Mouse (Mus musculus): ENCODE results near the gene Memo1. TPM values are rescaled to one million over a fixed set of nuclear protein-coding genes. Genes with fewer than 3 reads are reported as not detected.

Memo1 gene
- total and polyA plus RNA-seq, 3 experiments: 63.1 to 75.3 TPM; not detected in 1

GRCm38 (mm10) chr17:74286140-74286730, 9.1 kb downstream of the Memo1 start (continued):
- peak; percentile 48; the same call in 1 of the 2 replicates for TF ChIP-seq RCOR1 (IDR thresholded peaks at IDR 0.05; ENCODE audit: low read depth, low read length)
- TF ChIP-seq CTCF (IDR thresholded peaks at IDR 0.05 in 2 of 3, conservative IDR thresholded peaks at IDR 0.05 in 1 of 3; ENCODE audit: control insufficient read depth in 1 of 3, insufficient read depth in 1 of 3, low read depth in 2 of 3, low read length in 3 of 3, poor library complexity in 1 of 3, severe bottlenecking in 1 of 3): no peak

- Histone ChIP-seq H3K27ac (ENCODE audit: control insufficient read depth, low read depth, low read length) (peak overlapping the region; percentile 85), H3K27me3 (ENCODE audit: control insufficient read depth in 1 of 2, insufficient read depth in 2 of 2, low read length in 2 of 2) (no peaks in the 10 kb centered on the region), H3K4me1 (ENCODE audit: control insufficient read depth in 1 of 2, insufficient read depth in 2 of 2, low read length in 2 of 2) (peaks cover 27 to 34% of the 10 kb centered on the region in 2 experiments), H3K9me3 (replicated peaks; ENCODE audit: insufficient read depth, low read length) (no peaks in the 10 kb centered on the region), H3K36me3 (ENCODE audit: control insufficient read depth in 1 of 2, insufficient read depth in 2 of 2, low read length in 2 of 2) (peaks cover 7 to 47% of the 10 kb centered on the region in 2 experiments), H3K4me3 (ENCODE audit: control insufficient read depth in 1 of 2, insufficient read depth in 1 of 2, low read depth in 2 of 2, low read length in 2 of 2) (no peak overlapping the region; a peak in 1 of 4 replicates), H3K79me2 (ENCODE audit: control insufficient read depth, insufficient read depth, low read length, poor library complexity) (peaks cover 71% of the 10 kb centered on the region), H3K9ac (ENCODE audit: control insufficient read depth, low read depth, low read length, poor library complexity, severe bottlenecking) (peak overlapping the region; percentile 34; the same call in 1 of the 2 replicates)
- no peak for DNase-seq (ENCODE audit: low read depth, low spot score)
- TF ChIP-seq UBTF (IDR thresholded peaks at IDR 0.05; ENCODE audit: borderline replicate concordance, insufficient read depth, low read depth, low read length): no peak
Measured at GRCm38 (mm10) chr17:74285730-74286129, 9.6 kb downstream of the Memo1 start.

GRCm38 (mm10) chr17:74284397-74285115, 10.8 kb downstream of the Memo1 start:
- H3K27ac ChIP-seq (ENCODE audit: control insufficient read depth, low read depth, low read length): no peak overlapping the region; the same call in 1 of the 2 replicates
- peak; percentile 58 for TF ChIP-seq GATA1 (IDR thresholded peaks at IDR 0.05; ENCODE audit: low read depth, low read length)
- TF ChIP-seq NRF1 (IDR thresholded peaks at IDR 0.05; ENCODE audit: insufficient read depth, low read depth, low read length, poor library complexity, severe bottlenecking): no peak
- no peak for TF ChIP-seq RAD21 (IDR thresholded peaks at IDR 0.05; ENCODE audit: low read depth, low read length)
- TF ChIP-seq ELF1 (IDR thresholded peaks at IDR 0.05; ENCODE audit: low read depth, low read length): no peak
- TF ChIP-seq TCF12 (IDR thresholded peaks at IDR 0.05; ENCODE audit: low read depth, low read length): peak; percentile 37; the same call in 1 of the 2 replicates
- no peak for TF ChIP-seq NELFE (IDR thresholded peaks at IDR 0.05; ENCODE audit: low read depth, low read length)
- TF ChIP-seq ZNF384 (IDR thresholded peaks at IDR 0.05; ENCODE audit: low read depth, low read length): peak; percentile 69
- TF ChIP-seq EP300 (IDR thresholded peaks at IDR 0.05; ENCODE audit: low read depth in 1 of 2, low read length in 2 of 2): peak; percentile 28 to 58; a peak in 3 of 4 replicates
- no peak for TF ChIP-seq MAZ (IDR thresholded peaks at IDR 0.05; ENCODE audit: low read depth, low read length)
- no peak for TF ChIP-seq TBP (IDR thresholded peaks at IDR 0.05; ENCODE audit: low read depth, low read length)
- no peak for TF ChIP-seq E2F4 (IDR thresholded peaks at IDR 0.05; ENCODE audit: borderline replicate concordance, low read depth, low read length)

More at GRCm38 (mm10) chr17:74284397-74285115, 10.8 kb downstream of the Memo1 start:
- Histone ChIP-seq H3K4me1 (ENCODE audit: control insufficient read depth in 1 of 2, insufficient read depth in 2 of 2, low read length in 2 of 2) (peaks cover 27 to 29% of the 10 kb centered on the region in 2 experiments), H3K79me2 (ENCODE audit: control insufficient read depth, insufficient read depth, low read length, poor library complexity) (peaks cover 69% of the 10 kb centered on the region), H3K27me3 (ENCODE audit: control insufficient read depth in 1 of 2, insufficient read depth in 2 of 2, low read length in 2 of 2) (no peaks in the 10 kb centered on the region), H3K9ac (ENCODE audit: control insufficient read depth, low read depth, low read length, poor library complexity, severe bottlenecking) (no peak overlapping the region), H3K36me3 (ENCODE audit: control insufficient read depth in 1 of 2, insufficient read depth in 2 of 2, low read length in 2 of 2) (peaks cover 8 to 37% of the 10 kb centered on the region in 2 experiments), H3K9me3 (replicated peaks; ENCODE audit: insufficient read depth, low read length) (no peaks in the 10 kb centered on the region), H3K4me3 (ENCODE audit: control insufficient read depth in 1 of 2, insufficient read depth in 1 of 2, low read depth in 2 of 2, low read length in 2 of 2) (no peak overlapping the region)
- DNase-seq (ENCODE audit: low read depth, low spot score): no peak
